Mouse (Mus musculus): ENCODE data around the gene Thra. TPM values are rescaled to one million over a fixed set of nuclear protein-coding genes. Genes with fewer than 3 reads are reported as not detected.

Gene Thra
- total and polyA plus RNA-seq, 2 experiments from 2014 or later: 44.0 to 234 TPM

- 55% methylated on average over 2 of the region's 2 CpGs for WGBS
- Histone ChIP-seq H3K27me3 (ENCODE audit: control insufficient read depth, insufficient read depth, low read length) (no peaks in the 10 kb centered on the region), H3K4me2 (ENCODE audit: low read depth, low read length) (no peak overlapping the region), H3K36me3 (replicated peaks; ENCODE audit: control insufficient read depth, insufficient read depth, low read length) (peaks cover 14% of the 10 kb centered on the region; the same call in 1 of the 2 replicates), H3K9me3 (replicated peaks; ENCODE audit: control insufficient read depth, low read length) (no peaks in the 10 kb centered on the region), H3K4me1 (ENCODE audit: control insufficient read depth, insufficient read depth) (peaks cover 17% of the 10 kb centered on the region; the same call in 1 of the 2 replicates), H3K4me3 (ENCODE audit: low read depth, low read length) (no peak overlapping the region), H3K27ac (ENCODE audit: low read depth) (peak overlapping the region; percentile 90), H3K9ac (replicated peaks; ENCODE audit: low read depth, low read length) (no peak overlapping the region)
- DNase-seq (ENCODE audit: low spot score) (no peak), ATAC-seq (ENCODE audit: insufficient read depth, low read depth) (no peak)
- TF ChIP-seq CTCF (IDR thresholded peaks at IDR 0.05; ENCODE audit: low read depth) (no peak), EP300 (IDR thresholded peaks at IDR 0.05; ENCODE audit: low read depth) (no peak)
Measured at GRCm38 (mm10) chr11:98720756-98721155, 19.7 kb upstream of the Thra start.

- Histone ChIP-seq H3K27me3 (ENCODE audit: control insufficient read depth, insufficient read depth, low read length) (no peaks in the 10 kb centered on the region), H3K4me2 (ENCODE audit: low read depth, low read length) (no peak overlapping the region), H3K9me3 (replicated peaks; ENCODE audit: control insufficient read depth, low read length) (no peaks in the 10 kb centered on the region), H3K36me3 (replicated peaks; ENCODE audit: control insufficient read depth, insufficient read depth, low read length) (peaks cover 7% of the 10 kb centered on the region; the same call in 1 of the 2 replicates), H3K4me3 (ENCODE audit: low read depth, low read length) (no peak overlapping the region), H3K27ac (ENCODE audit: low read depth) (peak overlapping the region; percentile 90), H3K9ac (replicated peaks; ENCODE audit: low read depth, low read length) (0 out of 2 replicates have a peak overlapping the region, but pooled peaks have one; percentile 18), H3K4me1 (ENCODE audit: control insufficient read depth, insufficient read depth) (peaks cover 17% of the 10 kb centered on the region; the same call in 1 of the 2 replicates)
- TF ChIP-seq CTCF (IDR thresholded peaks at IDR 0.05; ENCODE audit: low read depth) (peak; percentile 63), EP300 (IDR thresholded peaks at IDR 0.05; ENCODE audit: low read depth) (peak; percentile 86)
- DNase-seq (ENCODE audit: low spot score) (peak; percentile 95), ATAC-seq (ENCODE audit: insufficient read depth, low read depth) (peak; percentile 90)
- 31% methylated on average over 24 of the region's 24 CpGs for WGBS
Measured at GRCm38 (mm10) chr11:98721458-98722226, 18.8 kb upstream of the Thra start.

- Histone ChIP-seq H3K4me3 (ENCODE audit: low read depth, low read length) (no peak overlapping the region), H3K27ac (ENCODE audit: low read depth) (no peak overlapping the region), H3K9me3 (replicated peaks; ENCODE audit: control insufficient read depth, low read length) (no peaks in the 10 kb centered on the region), H3K4me2 (ENCODE audit: low read depth, low read length) (no peak overlapping the region), H3K36me3 (replicated peaks; ENCODE audit: control insufficient read depth, insufficient read depth, low read length) (peaks cover 14% of the 10 kb centered on the region), H3K27me3 (ENCODE audit: control insufficient read depth, insufficient read depth, low read length) (no peaks in the 10 kb centered on the region), H3K9ac (replicated peaks; ENCODE audit: low read depth, low read length) (no peak overlapping the region), H3K4me1 (ENCODE audit: control insufficient read depth, insufficient read depth) (peaks cover 17% of the 10 kb centered on the region; the same call in 1 of the 2 replicates)
- WGBS: 67% methylated on average over 7 of the region's 7 CpGs
- ATAC-seq (ENCODE audit: insufficient read depth, low read depth): no peak
- DNase-seq (ENCODE audit: low spot score): no peak
- TF ChIP-seq EP300 (IDR thresholded peaks at IDR 0.05; ENCODE audit: low read depth) (no peak), CTCF (IDR thresholded peaks at IDR 0.05; ENCODE audit: low read depth) (no peak)
Measured at GRCm38 (mm10) chr11:98723098-98723497, 17.3 kb upstream of the Thra start.

GRCm38 (mm10) chr11:98725926-98726506 lies 14.4 kb upstream of the Thra start:
- TF ChIP-seq EP300 (IDR thresholded peaks at IDR 0.05; ENCODE audit: low read depth) (no peak), CTCF (IDR thresholded peaks at IDR 0.05; ENCODE audit: low read depth) (no peak)
- Histone ChIP-seq H3K4me2 (ENCODE audit: low read depth, low read length) (no peak overlapping the region), H3K27me3 (ENCODE audit: control insufficient read depth, insufficient read depth, low read length) (no peaks in the 10 kb centered on the region), H3K36me3 (replicated peaks; ENCODE audit: control insufficient read depth, insufficient read depth, low read length) (peaks cover 14% of the 10 kb centered on the region), H3K27ac (ENCODE audit: low read depth) (no peak overlapping the region), H3K4me3 (ENCODE audit: low read depth, low read length) (no peak overlapping the region), H3K9me3 (replicated peaks; ENCODE audit: control insufficient read depth, low read length) (no peaks in the 10 kb centered on the region), H3K4me1 (ENCODE audit: control insufficient read depth, insufficient read depth) (peaks cover 14% of the 10 kb centered on the region), H3K9ac (replicated peaks; ENCODE audit: low read depth, low read length) (no peak overlapping the region)
- ATAC-seq (ENCODE audit: insufficient read depth, low read depth): no peak
- no peak for DNase-seq (ENCODE audit: low spot score)
- 93% methylated on average over 15 of the region's 15 CpGs for WGBS

GRCm38 (mm10) chr11:98729119-98729588 lies 11.3 kb upstream of the Thra start, which contains the start of gene Med24:
TSS of gene Med24 (minus strand) at chr11:98729435.
- peaks cover 14% of the 10 kb centered on the region for H3K36me3 ChIP-seq (replicated peaks; ENCODE audit: control insufficient read depth, insufficient read depth, low read length)
- peak; percentile 96 for DNase-seq (ENCODE audit: low spot score)
- under 1% methylated on average over 16 of the region's 16 CpGs for WGBS
- H3K27me3 ChIP-seq (ENCODE audit: control insufficient read depth, insufficient read depth, low read length): no peaks in the 10 kb centered on the region
- peak; percentile 93 for ATAC-seq (ENCODE audit: insufficient read depth, low read depth)
- H3K4me2 ChIP-seq (ENCODE audit: low read depth, low read length): peak within 1 kb of the TSS; percentile 86
- peak within 1 kb of the TSS; percentile 70 for H3K4me3 ChIP-seq (ENCODE audit: low read depth, low read length)
- peaks cover 3% of the 10 kb centered on the region; the same call in 1 of the 2 replicates for H3K9me3 ChIP-seq (replicated peaks; ENCODE audit: control insufficient read depth, low read length)
- peak within 1 kb of the TSS; percentile 58 for H3K27ac ChIP-seq (ENCODE audit: low read depth)
- no peak for TF ChIP-seq EP300 (IDR thresholded peaks at IDR 0.05; ENCODE audit: low read depth)
- no peak for TF ChIP-seq CTCF (IDR thresholded peaks at IDR 0.05; ENCODE audit: low read depth)
- peak within 1 kb of the TSS; percentile 66 for H3K9ac ChIP-seq (replicated peaks; ENCODE audit: low read depth, low read length)
- peaks cover 6% of the 10 kb centered on the region for H3K4me1 ChIP-seq (ENCODE audit: control insufficient read depth, insufficient read depth)
